Mouse (Mus musculus) lung, embryonic 16.5 days (tissue): ENCODE data around the gene Klhdc8b. TPM values are rescaled to one million over a fixed set of nuclear protein-coding genes. Genes with fewer than 3 reads are reported as not detected.

ENCODE experiments used
- ATAC-seq: fragments of 200-750 bp; cut with Nextera tagmentation; 2 replicates; pipeline ENCODE4 v1.8.0; 2017; ENCODE audit warnings: low read depth, mild to moderate bottlenecking, moderate library complexity
- H3K27ac ChIP-seq: fragments of 300-500 bp; sonication (generic); 2 replicates; pipeline ENCODE4 v1.5.1; 2014; ENCODE audit warnings: mild to moderate bottlenecking, control low read depth, low read length
- H3K27me3 ChIP-seq: fragments of 300-500 bp; sonication (generic); 2 replicates; pipeline ENCODE4 v1.6.1; 2014; ENCODE audit warnings: low read depth, low read length, mixed read lengths; ENCODE audit not compliant: control insufficient read depth, insufficient read depth
- H3K36me3 ChIP-seq: fragments of 300-500 bp; sonication (generic); 2 replicates; pipeline ENCODE4 v1.6.1; 2014; ENCODE audit warnings: low read length; ENCODE audit not compliant: control insufficient read depth, insufficient read depth
- H3K4me1 ChIP-seq: fragments of 300-500 bp; sonication (generic); replicated peaks from 2 replicates; pipeline ENCODE4 v1.6.1; 2014; ENCODE audit warnings: low read length, mixed read lengths; ENCODE audit not compliant: control insufficient read depth, insufficient read depth
- H3K4me2 ChIP-seq: fragments of 300-500 bp; sonication (generic); 2 replicates; pipeline ENCODE4 v1.6.1; 2014; ENCODE audit warnings: low read depth, low read length, control low read depth
- H3K4me3 ChIP-seq: fragments of 300-500 bp; sonication (generic); 2 replicates; pipeline ENCODE4 v1.5.1; 2014; ENCODE audit warnings: mild to moderate bottlenecking, low read length, control low read depth
- H3K9ac ChIP-seq: fragments of 300-500 bp; sonication (generic); 2 replicates; pipeline ENCODE4 v1.6.1; 2014; ENCODE audit warnings: low read length, control low read depth
- H3K9me3 ChIP-seq: fragments of 300-500 bp; sonication (generic); 2 replicates; pipeline ENCODE4 v1.6.1; 2016; ENCODE audit warnings: low read length; ENCODE audit not compliant: control insufficient read depth
- WGBS: fragments of 180-500 bp; shearing (Covaris S2); extraction: QIAGEN DNeasy Blood & Tissue Kit; methylation state at CpG from one replicate; pipeline ENCODE4 v1.1.7; 2014; 5-methylcytosine and 5-hydroxymethylcytosine counted together
- polyA plus RNA-seq: library from polyadenylated mRNA; unstranded; fragments of >200 nt; fragmentation: Nextera tagmentation; extraction: Ambion mirVana; gene quantifications from 2 replicates; pipeline ENCODE4 v1.2.1, GENCODE M21; 2015

Gene Klhdc8b
- polyA plus RNA-seq, 1 experiment from 2014 or later: 76.6 TPM

DNA sequence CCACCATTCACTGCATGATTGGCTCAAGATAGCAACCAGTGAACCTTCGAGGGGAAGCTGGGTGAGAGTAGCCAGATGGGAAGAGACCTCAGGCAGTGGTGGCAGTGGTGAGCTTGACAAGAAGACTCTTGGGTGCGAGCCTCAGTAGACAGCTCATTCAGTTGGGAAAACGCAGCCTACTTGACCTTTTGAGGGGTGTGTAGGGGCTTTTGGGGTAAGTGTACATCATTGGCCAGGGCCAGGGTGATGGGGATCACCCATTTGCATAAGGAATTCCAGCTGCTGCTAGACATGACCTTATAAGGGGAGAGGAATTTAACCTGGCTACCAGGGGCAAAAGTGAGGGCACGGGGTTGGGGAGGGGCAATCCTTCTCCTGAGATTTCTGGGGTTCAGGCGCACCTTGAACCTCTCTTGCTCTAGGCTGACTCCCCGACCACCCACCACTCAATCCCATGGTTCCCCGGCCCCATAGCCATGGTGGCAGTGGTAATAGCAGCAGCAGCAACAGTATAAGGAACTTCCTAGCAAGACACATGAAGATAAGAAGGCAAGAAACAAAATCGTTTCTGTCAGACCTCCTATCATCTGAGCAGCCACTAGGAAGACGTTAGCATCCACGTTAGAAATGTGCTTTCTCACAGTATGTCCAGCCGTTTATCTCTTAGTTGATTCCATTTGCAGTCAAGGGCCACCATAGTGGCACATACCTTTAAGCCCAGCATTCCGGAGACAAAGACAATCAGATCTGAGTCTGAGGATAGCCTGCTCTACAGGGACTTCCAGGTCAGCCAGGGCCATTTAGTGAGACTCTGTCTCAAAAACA lies 5.4 kb downstream of the Klhdc8b start:
- Histone ChIP-seq H3K4me1 (peaks cover 17% of the 10 kb centered on the region), H3K36me3 (peaks cover 2% of the 10 kb centered on the region; the same call in 1 of the 2 replicates), H3K9ac (no peak overlapping the region), H3K27ac (no peak overlapping the region), H3K4me2 (no peak overlapping the region), H3K9me3 (no peaks in the 10 kb centered on the region), H3K27me3 (no peaks in the 10 kb centered on the region), H3K4me3 (no peak overlapping the region)
- no peak for ATAC-seq
- WGBS: 63% methylated on average over 12 of the region's 12 CpGs

GRCm38 (mm10) chr9:108454429-108454828 lies 7.0 kb downstream of the Klhdc8b start:
- no peak for ATAC-seq
- Histone ChIP-seq H3K36me3 (peaks cover 2% of the 10 kb centered on the region; the same call in 1 of the 2 replicates), H3K9ac (no peak overlapping the region), H3K4me2 (no peak overlapping the region), H3K9me3 (no peaks in the 10 kb centered on the region), H3K4me1 (peaks cover 27% of the 10 kb centered on the region), H3K27ac (no peak overlapping the region), H3K27me3 (no peaks in the 10 kb centered on the region), H3K4me3 (no peak overlapping the region)
- 83% methylated on average over 6 of the region's 6 CpGs for WGBS

- Histone ChIP-seq H3K4me3 (no peak overlapping the region; the same call in 1 of the 2 replicates), H3K9me3 (no peaks in the 10 kb centered on the region), H3K4me1 (peaks cover 28% of the 10 kb centered on the region), H3K4me2 (peak overlapping the region; percentile 88), H3K27me3 (no peaks in the 10 kb centered on the region), H3K36me3 (peaks cover 1% of the 10 kb centered on the region), H3K9ac (no peak overlapping the region; the same call in 1 of the 2 replicates), H3K27ac (0 out of 2 replicates have a peak overlapping the region, but pooled peaks have one; percentile 10)
- no peak for ATAC-seq
- 68% methylated on average over 4 of the region's 4 CpGs for WGBS
Observed at GRCm38 (mm10) chr9:108453458-108453857, 7.9 kb downstream of the Klhdc8b start.

- Histone ChIP-seq H3K9ac (peak overlapping the region; percentile 77), H3K36me3 (peaks cover 4% of the 10 kb centered on the region), H3K27me3 (no peaks in the 10 kb centered on the region), H3K4me1 (peaks cover 28% of the 10 kb centered on the region), H3K4me3 (peak overlapping the region; percentile 63), H3K27ac (peak overlapping the region; percentile 77; the same call in 1 of the 2 replicates), H3K4me2 (peak overlapping the region; percentile 88), H3K9me3 (no peaks in the 10 kb centered on the region)
- ATAC-seq: peak; percentile 9; the same call in 1 of the 2 replicates
- 38% methylated on average over 6 of the region's 6 CpGs for WGBS
Observed at GRCm38 (mm10) chr9:108452911-108453310, 8.5 kb downstream of the Klhdc8b start.

DNA sequence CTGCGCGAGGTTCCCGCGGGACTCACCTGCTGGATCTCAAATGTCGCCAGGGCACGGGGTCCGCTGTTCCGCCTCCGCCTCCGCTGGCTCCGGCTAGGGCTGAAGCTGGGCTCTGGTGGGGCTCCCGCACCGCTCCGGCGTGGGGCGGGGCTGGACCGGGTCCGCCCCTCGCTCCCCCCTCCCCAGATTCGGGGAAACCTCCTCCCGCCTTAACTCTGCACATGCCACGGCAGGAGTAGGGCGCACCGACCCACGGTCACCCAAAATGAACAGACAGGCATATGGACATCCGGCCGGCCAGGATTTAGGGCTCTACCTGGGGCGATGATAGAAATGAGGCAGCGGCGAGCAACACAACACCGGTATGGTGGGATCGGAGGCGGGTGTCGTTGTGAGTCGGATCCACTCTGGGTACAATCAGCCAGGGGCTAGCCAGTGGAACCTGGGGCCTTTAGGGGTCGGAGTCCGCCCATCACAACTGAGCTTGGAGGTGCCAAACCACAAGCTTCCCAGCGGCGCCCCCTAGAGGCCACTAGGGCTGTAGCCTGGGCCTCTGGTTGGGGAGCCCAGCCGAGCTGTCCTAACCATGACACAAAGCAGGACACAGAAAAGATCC lies 9.0 kb downstream of the Klhdc8b start:
- peak overlapping the region; percentile 88 for H3K4me2 ChIP-seq
- peak overlapping the region; percentile 77 for H3K27ac ChIP-seq
- peaks cover 28% of the 10 kb centered on the region for H3K4me1 ChIP-seq
- peak overlapping the region; percentile 63 for H3K4me3 ChIP-seq
- H3K27me3 ChIP-seq: no peaks in the 10 kb centered on the region
- H3K9me3 ChIP-seq: no peaks in the 10 kb centered on the region
- peak; percentile 92 for ATAC-seq
- H3K9ac ChIP-seq: peak overlapping the region; percentile 77
- peaks cover 4% of the 10 kb centered on the region for H3K36me3 ChIP-seq
- WGBS: under 1% methylated on average over 40 of the region's 40 CpGs

- no peak; the same call in 1 of the 2 replicates for ATAC-seq
- peak overlapping the region; percentile 88 for H3K4me2 ChIP-seq
- WGBS: 46% methylated on average over 6 of the region's 6 CpGs
- peak overlapping the region; percentile 77 for H3K27ac ChIP-seq
- peak overlapping the region; percentile 63 for H3K4me3 ChIP-seq
- H3K27me3 ChIP-seq: no peaks in the 10 kb centered on the region
- no peaks in the 10 kb centered on the region for H3K9me3 ChIP-seq
- H3K4me1 ChIP-seq: peaks cover 28% of the 10 kb centered on the region
- peak overlapping the region; percentile 77 for H3K9ac ChIP-seq
- peaks cover 4% of the 10 kb centered on the region for H3K36me3 ChIP-seq
Observed at GRCm38 (mm10) chr9:108451519-108452160, 9.7 kb downstream of the Klhdc8b start.

GRCm38 (mm10) chr9:108451170-108451493 lies 10.2 kb downstream of the Klhdc8b start:
- H3K9me3 ChIP-seq: no peaks in the 10 kb centered on the region
- no peaks in the 10 kb centered on the region for H3K27me3 ChIP-seq
- 84% methylated on average over 6 of the region's 6 CpGs for WGBS
- H3K27ac ChIP-seq: peak overlapping the region; percentile 65; the same call in 1 of the 2 replicates
- no peak for ATAC-seq
- H3K4me1 ChIP-seq: peaks cover 28% of the 10 kb centered on the region
- peaks cover 4% of the 10 kb centered on the region for H3K36me3 ChIP-seq
- H3K9ac ChIP-seq: peak overlapping the region; percentile 53; the same call in 1 of the 2 replicates
- H3K4me2 ChIP-seq: peak overlapping the region; percentile 88
- peak overlapping the region; percentile 63 for H3K4me3 ChIP-seq

DNA sequence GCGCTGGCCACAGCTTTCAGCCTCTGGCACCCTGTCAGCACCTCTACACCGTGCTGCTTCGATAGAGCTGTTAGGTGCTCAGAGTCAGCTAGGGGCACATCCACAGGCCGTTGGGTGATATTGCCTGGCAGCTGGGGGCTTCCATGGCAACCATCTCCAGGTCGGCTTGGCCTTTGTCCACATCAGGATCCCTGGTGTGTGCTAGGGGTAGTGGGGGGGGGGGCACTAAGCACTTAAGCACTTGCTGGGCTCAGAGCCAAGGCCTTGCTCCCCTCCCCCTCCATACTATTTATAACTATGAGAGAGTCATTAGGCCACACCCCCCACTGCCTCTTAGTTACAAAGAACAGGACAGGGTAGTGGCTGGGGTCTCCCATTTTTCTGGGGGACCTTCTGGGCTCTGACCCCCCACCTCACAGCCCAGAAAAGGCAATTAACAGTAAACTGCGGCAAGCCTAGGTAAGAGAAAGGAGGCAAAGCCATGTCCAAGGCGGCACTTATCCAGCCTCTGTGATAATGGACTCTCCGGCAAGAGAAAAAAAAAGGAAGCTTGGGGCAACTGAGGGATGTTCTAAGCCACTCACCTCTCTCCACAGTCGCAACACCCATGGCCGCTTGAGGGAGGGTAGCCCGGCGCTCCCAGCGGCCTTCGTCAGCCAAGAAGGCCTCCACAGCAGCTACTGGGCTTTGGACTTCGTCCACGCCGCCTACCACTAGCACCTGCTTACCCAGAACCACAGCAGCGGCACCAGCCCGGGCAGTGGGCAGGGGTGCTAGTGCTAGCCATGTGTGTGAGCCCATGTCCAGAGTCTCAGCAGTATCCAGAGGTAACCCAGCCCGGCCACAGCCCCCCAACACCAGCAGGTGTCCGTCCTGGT lies 10.8 kb downstream of the Klhdc8b start:
- 47% methylated on average over 21 of the region's 21 CpGs for WGBS
- H3K4me1 ChIP-seq: peaks cover 28% of the 10 kb centered on the region
- ATAC-seq: peak; percentile 29
- peak overlapping the region; percentile 17 for H3K4me3 ChIP-seq
- peaks cover 4% of the 10 kb centered on the region for H3K36me3 ChIP-seq
- peak overlapping the region; percentile 88 for H3K4me2 ChIP-seq
- H3K27ac ChIP-seq: peak overlapping the region; percentile 65
- H3K9me3 ChIP-seq: no peaks in the 10 kb centered on the region
- peak overlapping the region; percentile 53 for H3K9ac ChIP-seq
- no peaks in the 10 kb centered on the region for H3K27me3 ChIP-seq
